Mouse (Mus musculus) lung, embryonic 14.5 days (tissue): ENCODE measurements around the gene Mark3. TPM values are rescaled to one million over a fixed set of nuclear protein-coding genes. Genes with fewer than 3 reads are reported as not detected.

Experiments
- ATAC-seq: fragments of 200-750 bp; cut with Nextera tagmentation; 2 replicates; pipeline ENCODE4 v1.8.0; 2017; ENCODE audit warnings: mild to moderate bottlenecking, moderate TSS enrichment, moderate library complexity; ENCODE audit not compliant: insufficient read depth
- DNase-seq: peaks from one replicate; pipeline ENCODE4 v3.0.0-alpha.2; 2015
- H3K27ac ChIP-seq: fragments of 300-500 bp; sonication (generic); 2 replicates; pipeline ENCODE4 v1.5.1; 2014; ENCODE audit warnings: low read depth, mild to moderate bottlenecking, moderate library complexity
- H3K27me3 ChIP-seq: fragments of 300-500 bp; sonication (generic); 2 replicates; pipeline ENCODE4 v1.6.1; 2014; ENCODE audit warnings: low read length, control low read depth; ENCODE audit not compliant: insufficient read depth
- H3K36me3 ChIP-seq: fragments of 300-500 bp; sonication (generic); 2 replicates; pipeline ENCODE4 v1.6.1; 2014; ENCODE audit warnings: control low read depth; ENCODE audit not compliant: insufficient read depth
- H3K4me1 ChIP-seq: fragments of 300-500 bp; sonication (generic); 2 replicates; pipeline ENCODE4 v1.6.1; 2014; ENCODE audit warnings: antibody characterized with exemption, control low read depth; ENCODE audit not compliant: insufficient read depth
- H3K4me2 ChIP-seq: fragments of 300-500 bp; sonication (generic); 2 replicates; pipeline ENCODE4 v1.6.1; 2014; ENCODE audit warnings: mild to moderate bottlenecking
- H3K4me3 ChIP-seq: fragments of 300-500 bp; sonication (generic); 2 replicates; pipeline ENCODE4 v1.5.1; 2014; ENCODE audit warnings: low read depth, low read length
- H3K9ac ChIP-seq: fragments of 300-500 bp; sonication (generic); 2 replicates; pipeline ENCODE4 v1.6.1; 2014
- H3K9me3 ChIP-seq: fragments of 300-500 bp; sonication (generic); 2 replicates; pipeline ENCODE4 v1.6.1; 2016; ENCODE audit warnings: low read depth, low read length, control low read depth
- CTCF ChIP-seq: IDR thresholded peaks from 2 replicates; pipeline ENCODE4 v1.5.1; 2016; ENCODE audit warnings: antibody characterized with exemption, low read depth
- WGBS: fragments of 180-500 bp; shearing (Covaris S2); extraction: QIAGEN DNeasy Blood & Tissue Kit; methylation state at CpG from one replicate; pipeline ENCODE4 v1.1.7; 2014; 5-methylcytosine and 5-hydroxymethylcytosine counted together
- polyA plus RNA-seq: library from polyadenylated mRNA; unstranded; fragments of >200 nt; fragmentation: Nextera tagmentation; extraction: Ambion mirVana; gene quantifications from 2 replicates; pipeline ENCODE4 v1.2.1, GENCODE M21; 2014

The Mark3 gene
- polyA plus RNA-seq, 1 experiment from 2014 or later, result 62.0 TPM

DNA sequence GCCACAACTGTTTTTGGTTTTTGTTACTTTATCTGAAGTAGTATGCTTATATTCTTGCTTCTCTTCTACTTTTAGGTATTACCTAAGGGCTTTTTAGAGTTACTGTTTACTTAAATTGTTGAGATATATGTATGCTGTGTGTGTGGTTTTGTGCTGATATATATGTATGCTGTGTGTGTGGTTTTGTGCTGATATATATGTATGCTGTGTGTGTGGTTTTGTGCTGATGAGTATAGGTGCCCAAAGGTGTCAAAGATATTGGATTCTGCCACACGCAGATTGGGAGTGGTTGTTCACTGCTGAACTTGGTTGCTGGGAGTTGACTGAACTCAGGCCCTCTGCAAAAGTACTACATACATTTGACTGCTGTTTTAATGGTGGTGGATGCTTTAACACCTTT is 24.6 kb downstream of the Mark3 start:
- H3K9me3 ChIP-seq, result no peaks in the 10 kb centered on the region
- ATAC-seq (no peak), DNase-seq (no peak)
- H3K4me3 ChIP-seq, result no peak overlapping the region
- H3K27ac ChIP-seq, result no peak overlapping the region
- H3K9ac ChIP-seq, result no peak overlapping the region
- H3K27me3 ChIP-seq, result no peaks in the 10 kb centered on the region
- WGBS, result 95% methylated on average over 1 of the region's 1 CpGs
- H3K4me1 ChIP-seq, result no peaks in the 10 kb centered on the region
- no peak overlapping the region for H3K4me2 ChIP-seq
- peaks cover 69% of the 10 kb centered on the region for H3K36me3 ChIP-seq
- no peak for TF ChIP-seq CTCF

DNA sequence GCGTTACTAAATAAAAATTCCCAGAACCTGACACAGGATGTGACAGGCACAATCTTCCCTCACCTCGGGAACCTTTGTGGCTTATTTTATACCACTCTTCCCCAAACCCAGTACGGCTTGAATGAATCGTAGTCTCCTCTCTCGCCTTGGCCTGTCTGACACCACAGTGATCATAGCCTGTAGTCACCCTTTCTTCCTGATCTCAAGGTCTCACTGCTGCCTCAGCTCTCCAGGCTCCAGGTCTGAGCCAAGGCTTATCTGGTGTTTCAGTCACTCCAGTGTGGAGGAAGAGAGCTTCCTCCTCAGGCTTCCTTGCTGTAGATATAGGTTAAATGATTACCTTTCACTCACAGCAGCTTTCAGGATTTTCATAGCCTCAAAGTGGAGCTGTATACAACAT is 25.3 kb downstream of the Mark3 start:
- 82% methylated on average over 5 of the region's 5 CpGs for WGBS
- no peak for TF ChIP-seq CTCF
- H3K27ac ChIP-seq, result no peak overlapping the region
- H3K4me1 ChIP-seq, result no peaks in the 10 kb centered on the region
- H3K27me3 ChIP-seq, result no peaks in the 10 kb centered on the region
- no peaks in the 10 kb centered on the region for H3K9me3 ChIP-seq
- DNase-seq, result no peak
- peaks cover 66% of the 10 kb centered on the region for H3K36me3 ChIP-seq
- H3K4me3 ChIP-seq, result no peak overlapping the region
- ATAC-seq, result no peak
- no peak overlapping the region for H3K9ac ChIP-seq
- no peak overlapping the region for H3K4me2 ChIP-seq

DNA sequence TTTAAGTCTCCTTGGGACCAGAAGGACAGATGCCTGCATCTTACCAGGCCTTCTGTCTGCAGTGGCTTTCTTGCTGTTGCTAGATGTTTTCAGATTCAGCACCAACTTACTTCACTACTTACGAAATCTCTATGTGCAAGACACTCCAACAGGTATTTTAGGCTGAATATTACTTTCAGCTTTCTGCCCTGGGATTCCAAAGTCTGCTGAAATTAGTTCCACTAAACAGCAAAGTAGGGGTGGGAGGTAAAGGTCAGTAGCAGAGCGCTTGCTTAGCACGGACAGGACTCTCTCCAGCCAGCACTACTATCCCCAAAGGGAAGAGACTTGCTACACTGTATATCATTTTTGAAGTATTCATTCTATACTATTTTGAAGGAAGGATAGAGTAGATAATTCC is 29.5 kb downstream of the Mark3 start:
- ATAC-seq, result no peak
- H3K36me3 ChIP-seq, result peaks cover 65% of the 10 kb centered on the region
- no peak overlapping the region for H3K9ac ChIP-seq
- H3K27ac ChIP-seq, result no peak overlapping the region
- no peak for DNase-seq
- H3K9me3 ChIP-seq, result no peaks in the 10 kb centered on the region
- 92% methylated on average over 3 of the region's 3 CpGs for WGBS
- no peaks in the 10 kb centered on the region for H3K4me1 ChIP-seq
- H3K27me3 ChIP-seq, result no peaks in the 10 kb centered on the region
- no peak overlapping the region for H3K4me3 ChIP-seq
- H3K4me2 ChIP-seq, result no peak overlapping the region
- no peak for TF ChIP-seq CTCF

DNA sequence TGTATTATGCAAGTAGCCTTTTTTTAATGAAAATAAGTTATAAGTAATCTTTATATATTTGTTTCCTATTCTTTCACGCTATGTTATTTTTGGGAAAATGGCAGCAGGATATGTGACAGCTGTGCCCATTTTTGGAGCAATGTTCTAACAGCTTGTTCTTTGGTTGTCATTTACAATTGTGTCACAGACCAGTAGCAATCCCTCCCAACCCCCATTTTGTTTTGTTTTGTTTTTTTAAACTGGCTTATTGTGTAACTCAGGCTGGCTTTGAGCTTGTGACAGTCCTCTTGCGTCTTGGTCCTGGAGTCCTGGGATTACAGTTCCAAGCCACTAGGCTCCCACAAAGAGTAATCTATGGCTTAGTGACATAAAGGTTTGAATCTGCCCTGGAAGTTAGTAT is 31.3 kb downstream of the Mark3 start:
- 99% methylated on average over 2 of the region's 2 CpGs for WGBS
- Histone ChIP-seq H3K9me3 (no peaks in the 10 kb centered on the region), H3K4me3 (no peak overlapping the region), H3K36me3 (peaks cover 61% of the 10 kb centered on the region), H3K4me2 (no peak overlapping the region), H3K9ac (no peak overlapping the region), H3K27ac (no peak overlapping the region), H3K27me3 (no peaks in the 10 kb centered on the region), H3K4me1 (no peaks in the 10 kb centered on the region)
- TF ChIP-seq CTCF, result no peak
- DNase-seq (no peak), ATAC-seq (no peak)

DNA sequence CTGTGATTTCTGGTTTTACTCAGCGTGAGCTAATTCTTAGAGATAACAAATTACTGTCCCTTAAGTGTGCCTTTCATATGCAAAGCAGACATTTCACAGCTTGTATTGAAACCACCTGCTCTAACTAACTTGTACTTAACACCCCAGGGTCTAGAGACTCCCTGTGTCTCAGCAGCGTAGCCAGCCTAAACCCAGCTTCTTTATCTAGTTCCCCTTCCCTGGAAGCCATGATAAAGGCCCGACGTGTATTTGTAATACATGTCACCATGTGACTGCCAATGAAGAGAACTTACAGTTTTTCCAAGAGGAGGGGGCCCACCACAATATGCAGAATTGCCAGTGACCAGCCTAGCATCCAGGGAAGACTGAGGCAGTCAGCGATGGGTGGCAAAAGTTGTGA is 33.7 kb downstream of the Mark3 start:
- H3K27me3 ChIP-seq, result no peaks in the 10 kb centered on the region
- TF ChIP-seq CTCF, result no peak
- H3K36me3 ChIP-seq, result peaks cover 59% of the 10 kb centered on the region
- no peaks in the 10 kb centered on the region for H3K4me1 ChIP-seq
- H3K9ac ChIP-seq, result no peak overlapping the region
- ATAC-seq (no peak), DNase-seq (no peak)
- no peak overlapping the region for H3K4me3 ChIP-seq
- H3K4me2 ChIP-seq, result no peak overlapping the region
- no peak overlapping the region for H3K27ac ChIP-seq
- 46% methylated on average over 5 of the region's 5 CpGs for WGBS
- no peaks in the 10 kb centered on the region for H3K9me3 ChIP-seq

DNA sequence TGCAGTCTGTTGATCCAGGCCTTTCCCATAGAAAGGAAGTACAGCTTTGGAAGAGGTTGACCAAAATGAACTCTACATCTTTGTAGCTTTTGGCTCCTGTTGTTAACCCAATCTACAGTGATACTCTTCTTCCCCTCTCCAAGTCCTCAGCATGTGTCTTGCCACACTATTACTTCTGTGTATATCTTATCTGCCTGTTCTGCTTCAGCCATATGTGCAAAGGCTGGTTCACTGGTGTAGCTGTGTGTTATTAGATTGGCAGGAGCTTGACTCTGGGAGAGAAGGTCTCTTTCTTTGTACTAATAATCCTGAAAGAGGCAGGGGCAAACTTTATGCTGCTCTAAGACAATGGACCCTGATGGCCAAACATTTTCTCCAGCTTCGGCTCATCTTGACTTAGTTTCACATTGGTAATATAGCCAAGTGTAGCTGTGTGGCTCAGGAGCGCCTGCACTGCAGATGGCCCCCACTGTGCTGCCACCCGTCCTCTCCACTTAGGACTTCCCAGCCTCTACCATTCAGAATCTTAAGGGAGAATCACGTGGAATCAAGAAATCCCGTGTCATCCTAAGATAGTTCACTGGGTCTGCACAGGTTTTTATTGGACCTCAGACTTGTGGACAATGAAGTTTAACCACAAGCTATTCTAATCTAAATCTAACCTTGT is 40.3 kb downstream of the Mark3 start:
- no peaks in the 10 kb centered on the region for H3K4me1 ChIP-seq
- no peak overlapping the region for H3K27ac ChIP-seq
- no peak overlapping the region for H3K9ac ChIP-seq
- WGBS, result 84% methylated on average over 5 of the region's 5 CpGs
- no peak for TF ChIP-seq CTCF
- H3K27me3 ChIP-seq, result no peaks in the 10 kb centered on the region
- peaks cover 44% of the 10 kb centered on the region for H3K36me3 ChIP-seq
- H3K4me3 ChIP-seq, result no peak overlapping the region
- no peak overlapping the region for H3K4me2 ChIP-seq
- ATAC-seq (no peak), DNase-seq (no peak)
- no peaks in the 10 kb centered on the region for H3K9me3 ChIP-seq

DNA sequence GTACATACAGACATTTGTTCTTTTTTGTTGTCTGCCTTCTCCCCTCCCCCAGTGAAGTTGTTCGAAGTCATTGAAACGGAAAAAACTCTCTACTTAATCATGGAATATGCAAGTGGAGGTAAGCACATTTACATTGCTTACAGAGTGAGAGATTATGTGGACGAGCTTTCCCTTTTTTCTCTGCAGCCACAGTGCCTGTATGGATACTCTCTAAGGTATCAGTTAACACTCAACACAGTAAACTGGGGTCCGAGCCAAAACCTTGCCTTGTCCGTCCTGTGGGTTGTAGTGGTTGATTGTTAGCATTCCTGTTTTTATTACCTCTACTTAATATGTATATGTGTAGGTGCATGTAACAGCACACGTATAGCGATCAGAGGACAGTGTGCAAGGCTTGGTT is 43.9 kb downstream of the Mark3 start:
- Histone ChIP-seq H3K27me3 (no peaks in the 10 kb centered on the region), H3K9ac (no peak overlapping the region), H3K4me1 (no peaks in the 10 kb centered on the region), H3K9me3 (no peaks in the 10 kb centered on the region), H3K4me3 (no peak overlapping the region), H3K4me2 (no peak overlapping the region), H3K36me3 (peaks cover 45% of the 10 kb centered on the region), H3K27ac (no peak overlapping the region)
- TF ChIP-seq CTCF, result no peak
- DNase-seq (no peak), ATAC-seq (no peak)
- WGBS, result 80% methylated on average over 7 of the region's 7 CpGs
